Mouse (Mus musculus): ENCODE measurements around the gene Insig1. TPM values are rescaled to one million over a fixed set of nuclear protein-coding genes. Genes with fewer than 3 reads are reported as not detected.

The Insig1 gene
- polyA plus RNA-seq, 2 experiments = 30.1 to 46.2 TPM

- 35% methylated on average over 6 of the region's 6 CpGs for WGBS (ENCODE audit: insufficient replicate concordance)
- no peak for TF ChIP-seq EP300 (IDR thresholded peaks at IDR 0.05; ENCODE audit: low read depth)
These were observed 36.8 kb downstream of the Insig1 start for GRCm38 (mm10) chr5:28107974-28108373.

GRCm38 (mm10) chr5:28110881-28111280, 39.7 kb downstream of the Insig1 start:
- TF ChIP-seq EP300 (IDR thresholded peaks at IDR 0.05; ENCODE audit: low read depth) (no peak), CTCF (IDR thresholded peaks at IDR 0.05; ENCODE audit: low read depth) (no peak)
- DNase-seq (ENCODE audit: low read depth in 3 of 3, low spot score in 3 of 3) (no peak), ATAC-seq (ENCODE audit: insufficient read depth) (no peak)
- Histone ChIP-seq H3K9ac (replicated peaks) (no peak overlapping the region), H3K27me3 (ENCODE audit: control insufficient read depth, insufficient read depth, low read length) (no peaks in the 10 kb centered on the region), H3K4me2 (ENCODE audit: low read depth) (no peak overlapping the region), H3K36me3 (replicated peaks; ENCODE audit: control insufficient read depth, insufficient read depth, low read depth) (no peaks in the 10 kb centered on the region), H3K27ac (no peak overlapping the region), H3K9me3 (ENCODE audit: control insufficient read depth, low read length) (no peaks in the 10 kb centered on the region), H3K4me3 (ENCODE audit: insufficient read depth in 1 of 2, low read depth in 2 of 2, low read length in 2 of 2) (no peak overlapping the region), H3K4me1 (replicated peaks; ENCODE audit: control insufficient read depth in 2 of 2, insufficient read depth in 2 of 2, low read length in 1 of 2) (no peaks in the 10 kb centered on the region)
- 41% methylated on average over 2 of the region's 2 CpGs for WGBS (ENCODE audit: insufficient replicate concordance)

More at GRCm38 (mm10) chr5:28107974-28108373, 36.8 kb downstream of the Insig1 start:
- Histone ChIP-seq H3K27me3 (ENCODE audit: control insufficient read depth, insufficient read depth, low read length) (no peaks in the 10 kb centered on the region), H3K36me3 (replicated peaks; ENCODE audit: control insufficient read depth, insufficient read depth, low read depth) (no peaks in the 10 kb centered on the region), H3K27ac (no peak overlapping the region), H3K9me3 (ENCODE audit: control insufficient read depth, low read length) (no peaks in the 10 kb centered on the region), H3K4me3 (ENCODE audit: insufficient read depth in 1 of 2, low read depth in 2 of 2, low read length in 2 of 2) (no peak overlapping the region), H3K4me1 (replicated peaks; ENCODE audit: control insufficient read depth in 2 of 2, insufficient read depth in 2 of 2, low read length in 1 of 2) (no peaks in the 10 kb centered on the region), H3K9ac (replicated peaks) (no peak overlapping the region), H3K4me2 (ENCODE audit: low read depth) (no peak overlapping the region)
- DNase-seq (ENCODE audit: low read depth in 3 of 3, low spot score in 3 of 3) (no peak), ATAC-seq (ENCODE audit: insufficient read depth) (no peak)

GRCm38 (mm10) chr5:28117251-28117880, 46.2 kb downstream of the Insig1 start:
- DNase-seq (ENCODE audit: low read depth in 3 of 3, low spot score in 3 of 3) = no peak
- Histone ChIP-seq H3K36me3 (replicated peaks; ENCODE audit: control insufficient read depth, insufficient read depth, low read depth) (no peaks in the 10 kb centered on the region), H3K4me3 (ENCODE audit: insufficient read depth in 1 of 2, low read depth in 2 of 2, low read length in 2 of 2) (no peak overlapping the region), H3K4me1 (replicated peaks; ENCODE audit: control insufficient read depth in 2 of 2, insufficient read depth in 2 of 2, low read length in 1 of 2) (no peaks in the 10 kb centered on the region), H3K27me3 (ENCODE audit: control insufficient read depth, insufficient read depth, low read length) (peaks cover 41% of the 10 kb centered on the region), H3K9me3 (ENCODE audit: control insufficient read depth, low read length) (no peaks in the 10 kb centered on the region), H3K27ac (no peak overlapping the region), H3K9ac (replicated peaks) (no peak overlapping the region), H3K4me2 (ENCODE audit: low read depth) (no peak overlapping the region)
- TF ChIP-seq EP300 (IDR thresholded peaks at IDR 0.05; ENCODE audit: low read depth) (no peak), CTCF (IDR thresholded peaks at IDR 0.05; ENCODE audit: low read depth) (no peak)
- ATAC-seq (ENCODE audit: insufficient read depth) = no peak
- WGBS (ENCODE audit: insufficient replicate concordance) = 7% methylated on average over 13 of the region's 13 CpGs

- no peak overlapping the region for H3K9ac ChIP-seq (replicated peaks)
- no peak for ATAC-seq (ENCODE audit: insufficient read depth)
- H3K27me3 ChIP-seq (ENCODE audit: control insufficient read depth, insufficient read depth, low read length) = peaks cover 48% of the 10 kb centered on the region
- peak overlapping the region; percentile 14 to 31; a peak in 3 of 4 replicates for H3K4me3 ChIP-seq (ENCODE audit: insufficient read depth in 1 of 2, low read depth in 2 of 2, low read length in 2 of 2)
- TF ChIP-seq EP300 (IDR thresholded peaks at IDR 0.05; ENCODE audit: low read depth) = no peak
- no peak for TF ChIP-seq CTCF (IDR thresholded peaks at IDR 0.05; ENCODE audit: low read depth)
- H3K36me3 ChIP-seq (replicated peaks; ENCODE audit: control insufficient read depth, insufficient read depth, low read depth) = no peaks in the 10 kb centered on the region
- peak overlapping the region; percentile 51 for H3K4me2 ChIP-seq (ENCODE audit: low read depth)
- no peaks in the 10 kb centered on the region for H3K9me3 ChIP-seq (ENCODE audit: control insufficient read depth, low read length)
- WGBS (ENCODE audit: insufficient replicate concordance) = 2% methylated on average over 30 of the region's 30 CpGs
- H3K27ac ChIP-seq = no peak overlapping the region
- no peaks in the 10 kb centered on the region for H3K4me1 ChIP-seq (replicated peaks; ENCODE audit: control insufficient read depth in 2 of 2, insufficient read depth in 2 of 2, low read length in 1 of 2)
- DNase-seq (ENCODE audit: low read depth in 3 of 3, low spot score in 3 of 3) = no peak
These were observed 46.8 kb downstream of the Insig1 start for GRCm38 (mm10) chr5:28117882-28118530.

- ATAC-seq (ENCODE audit: insufficient read depth) (no peak), DNase-seq (ENCODE audit: low read depth in 3 of 3, low spot score in 3 of 3) (no peak)
- Histone ChIP-seq H3K4me3 (ENCODE audit: insufficient read depth in 1 of 2, low read depth in 2 of 2, low read length in 2 of 2) (peak overlapping the region; percentile 14 to 31; a peak in 2 of 4 replicates), H3K4me1 (replicated peaks; ENCODE audit: control insufficient read depth in 2 of 2, insufficient read depth in 2 of 2, low read length in 1 of 2) (no peaks in the 10 kb centered on the region), H3K4me2 (ENCODE audit: low read depth) (peak overlapping the region; percentile 51), H3K27ac (no peak overlapping the region), H3K27me3 (ENCODE audit: control insufficient read depth, insufficient read depth, low read length) (peaks cover 53% of the 10 kb centered on the region), H3K9ac (replicated peaks) (no peak overlapping the region), H3K36me3 (replicated peaks; ENCODE audit: control insufficient read depth, insufficient read depth, low read depth) (no peaks in the 10 kb centered on the region), H3K9me3 (ENCODE audit: control insufficient read depth, low read length) (no peaks in the 10 kb centered on the region)
- 3% methylated on average over 19 of the region's 19 CpGs for WGBS (ENCODE audit: insufficient replicate concordance)
- TF ChIP-seq CTCF (IDR thresholded peaks at IDR 0.05; ENCODE audit: low read depth) (no peak), EP300 (IDR thresholded peaks at IDR 0.05; ENCODE audit: low read depth) (no peak)
These were observed 47.4 kb downstream of the Insig1 start for GRCm38 (mm10) chr5:28118531-28118925.

Measured in liver, embryonic 14.5 days (tissue).